Mouse (Mus musculus) layer of hippocampus, adult 11-12 months (tissue): ENCODE results near the gene Hist1h2aa.
A peak's percentile ranks its signal among the peaks of the same experiment; 100 is the strongest.

Experiments used
- DNase-seq: peaks from one replicate; pipeline ENCODE4 v3.0.0; 2022; ENCODE audit warnings: low spot score

The Hist1h2aa gene

DNA sequence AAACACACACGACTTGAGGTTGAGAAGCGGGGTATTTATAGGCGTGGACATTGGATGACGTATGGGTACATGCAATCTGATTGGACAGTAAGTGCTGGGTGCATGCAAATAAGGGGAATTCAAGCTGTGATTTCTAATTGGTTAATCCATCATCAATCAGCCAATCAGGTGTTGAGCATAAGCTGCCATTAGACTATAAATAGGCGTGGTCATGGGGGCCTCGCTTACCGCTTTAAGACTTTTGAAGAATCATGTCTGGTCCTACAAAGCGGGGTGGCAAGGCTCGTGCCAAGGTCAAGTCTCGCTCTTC, at the start of gene Hist1h2aa:
TSS of gene Hist1h2aa (plus strand) at position 252 of the 310 bp plus-strand sequence.
- no peak for DNase-seq

DNA sequence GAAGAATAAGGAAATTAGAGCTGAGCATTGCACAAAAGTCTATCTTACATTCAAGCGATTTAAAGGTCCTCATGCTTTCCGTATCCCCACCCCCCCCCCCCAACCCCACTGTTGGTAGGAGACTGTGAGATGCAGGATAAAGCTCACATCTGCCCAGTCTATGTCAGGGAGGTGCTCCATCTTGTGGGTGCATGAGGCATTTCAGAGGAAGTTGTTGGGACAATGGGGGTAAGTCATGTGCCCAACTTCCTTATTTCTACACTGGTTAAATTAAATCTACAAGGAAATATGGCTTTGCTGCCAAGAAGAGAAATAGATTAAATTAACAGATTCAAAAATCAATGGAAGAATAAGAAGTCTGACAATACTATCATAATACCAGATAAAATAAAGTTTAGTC, 48.7 kb upstream of the Hist1h2aa start:
- no peak for DNase-seq

DNA sequence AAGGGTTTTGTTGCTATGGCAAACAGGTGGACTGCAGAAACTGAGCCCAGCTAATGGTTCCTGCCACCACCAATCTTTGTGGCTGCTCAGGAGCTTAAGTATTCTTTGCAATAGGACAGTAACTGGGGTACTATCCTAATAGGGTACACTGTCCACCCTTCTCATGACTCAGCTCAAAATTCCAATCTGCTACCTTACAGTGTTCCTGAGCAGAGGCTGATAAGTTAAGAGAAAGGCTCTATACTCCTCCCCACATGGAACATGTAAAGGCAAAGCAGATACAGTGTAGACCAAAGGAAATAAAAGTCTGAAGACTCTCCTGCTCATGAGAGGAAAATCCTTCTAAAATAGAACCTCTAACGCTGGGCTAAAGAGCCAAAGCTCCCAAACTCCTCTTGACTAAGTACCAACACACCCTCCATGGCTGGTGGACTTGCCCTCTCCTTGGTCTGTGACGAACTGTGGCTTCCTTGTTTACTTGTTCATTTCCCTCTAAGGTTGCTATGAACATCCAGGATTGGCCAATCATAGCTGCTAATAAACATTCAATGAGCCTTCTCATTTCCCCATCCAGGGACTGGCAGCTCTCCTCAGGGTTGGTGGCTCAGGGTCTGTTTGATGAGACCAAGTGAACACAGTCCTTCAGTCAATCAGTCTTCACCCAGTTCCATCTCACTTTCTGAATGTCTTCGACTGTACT, 47.1 kb upstream of the Hist1h2aa start:
- DNase-seq: no peak

DNA sequence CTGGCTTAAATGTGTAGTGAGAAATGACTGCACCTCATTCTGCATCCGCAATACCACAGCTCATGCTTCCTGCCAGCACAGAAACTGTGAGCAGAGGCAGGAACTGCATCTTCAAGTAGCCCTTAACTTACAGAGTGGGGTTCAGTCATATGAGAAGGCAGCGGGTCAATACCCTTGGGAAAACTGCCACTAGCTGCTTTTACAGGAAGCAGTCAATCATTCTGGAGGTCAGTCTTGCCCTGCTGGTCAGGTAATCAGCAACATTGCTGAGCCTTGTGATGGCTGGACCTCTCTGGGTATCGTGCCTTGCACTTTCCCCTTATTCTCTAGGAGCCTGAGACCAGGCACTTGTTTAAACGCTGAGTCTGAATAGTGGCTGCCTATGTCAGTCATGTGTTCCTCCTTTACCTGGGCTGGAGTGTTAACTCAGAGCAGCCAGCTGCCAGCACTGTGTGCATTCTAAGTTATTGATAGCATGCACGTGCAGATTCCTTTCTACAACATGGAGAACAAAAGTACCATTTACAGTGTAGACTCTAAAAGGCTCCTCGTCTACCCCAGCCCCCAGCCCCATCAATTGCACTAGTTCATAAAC, 45.2 kb upstream of the Hist1h2aa start:
- no peak for DNase-seq

DNA sequence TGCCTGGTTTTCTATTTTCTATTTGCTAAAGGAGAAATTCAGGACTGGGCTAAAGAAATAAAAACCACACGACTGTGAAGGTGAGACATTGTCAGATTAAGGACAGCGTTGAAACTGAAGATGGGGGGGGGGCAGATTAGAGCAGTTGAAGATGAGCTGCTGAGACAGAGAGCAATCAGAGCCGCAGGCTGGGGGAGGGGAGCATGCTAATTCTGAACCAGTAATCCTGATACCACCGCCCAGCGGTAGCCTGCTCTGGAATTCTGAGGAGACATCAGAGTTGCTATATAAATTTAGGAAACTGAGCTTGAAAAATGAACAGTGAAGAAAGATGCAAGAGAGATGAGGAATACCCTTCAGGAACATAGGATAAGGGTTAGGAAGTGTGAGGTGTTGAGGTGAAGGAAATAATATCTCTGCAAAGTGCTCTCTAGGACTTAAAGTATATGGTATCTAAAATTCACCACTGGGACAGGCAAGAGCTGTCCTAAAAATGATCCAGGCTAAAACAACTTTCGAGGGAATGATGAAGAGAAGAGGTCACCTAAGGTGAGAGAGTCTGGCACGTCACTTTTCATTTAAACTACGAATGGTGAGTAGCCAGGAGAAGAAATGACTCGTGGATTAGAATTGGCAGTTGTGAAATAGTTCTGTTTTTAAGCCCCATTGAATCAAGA, 41.5 kb upstream of the Hist1h2aa start:
- no peak for DNase-seq

DNA sequence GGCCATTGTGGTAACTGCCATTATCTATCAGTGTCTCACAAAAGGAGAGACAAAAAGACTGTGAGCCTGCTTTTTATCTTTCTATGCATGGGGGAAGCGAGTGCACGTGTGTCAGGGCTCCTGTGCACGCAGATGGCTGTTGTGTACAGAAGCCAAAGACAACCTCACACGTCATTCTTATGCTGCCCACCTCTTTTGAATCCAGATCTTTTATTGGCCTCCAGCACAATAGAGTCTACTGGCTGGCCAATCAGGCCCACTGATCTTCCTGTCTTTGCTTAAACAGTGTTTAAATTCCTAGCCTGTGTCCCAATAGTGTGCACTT, 41.0 kb upstream of the Hist1h2aa start:
- no peak for DNase-seq

DNA sequence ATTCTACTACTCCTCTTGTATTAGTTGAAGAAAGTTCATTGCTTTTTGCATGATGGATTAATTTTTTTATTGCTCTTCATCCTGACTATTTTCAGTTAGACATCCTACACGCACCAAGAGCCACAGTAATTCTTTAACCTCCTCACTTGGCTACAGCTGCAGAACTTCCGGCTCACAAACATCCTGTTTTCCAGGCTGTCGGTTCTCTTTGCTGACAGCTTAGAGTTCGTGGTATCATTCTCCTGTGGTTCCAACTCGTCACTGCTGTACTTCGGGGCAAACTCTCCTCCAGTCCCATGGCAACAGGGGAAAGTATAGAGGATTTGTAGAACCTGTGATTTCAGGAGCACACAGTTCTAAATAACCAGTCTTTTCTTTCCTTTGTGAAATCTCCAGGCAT, 36.0 kb upstream of the Hist1h2aa start:
- no peak for DNase-seq

DNA sequence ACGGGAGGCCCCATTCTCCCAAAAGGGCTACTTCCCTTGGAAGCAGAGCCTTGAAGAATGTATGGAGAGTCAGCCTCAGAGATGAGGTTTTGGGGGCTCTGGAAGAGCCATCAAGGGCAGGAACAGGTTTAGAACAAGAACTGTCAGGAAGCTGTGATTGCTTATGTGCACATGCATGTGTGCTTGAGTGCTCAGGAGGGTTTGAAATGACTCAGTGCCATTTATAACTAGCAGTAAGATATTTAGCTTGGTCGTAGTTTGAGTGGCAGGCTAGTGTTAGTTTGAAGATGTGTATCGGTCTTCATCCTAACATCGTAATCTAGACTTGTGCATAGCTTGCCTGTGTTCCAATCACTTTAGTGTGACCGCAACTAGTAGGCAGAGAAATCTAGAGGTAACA, 27.4 kb upstream of the Hist1h2aa start:
- DNase-seq: no peak

DNA sequence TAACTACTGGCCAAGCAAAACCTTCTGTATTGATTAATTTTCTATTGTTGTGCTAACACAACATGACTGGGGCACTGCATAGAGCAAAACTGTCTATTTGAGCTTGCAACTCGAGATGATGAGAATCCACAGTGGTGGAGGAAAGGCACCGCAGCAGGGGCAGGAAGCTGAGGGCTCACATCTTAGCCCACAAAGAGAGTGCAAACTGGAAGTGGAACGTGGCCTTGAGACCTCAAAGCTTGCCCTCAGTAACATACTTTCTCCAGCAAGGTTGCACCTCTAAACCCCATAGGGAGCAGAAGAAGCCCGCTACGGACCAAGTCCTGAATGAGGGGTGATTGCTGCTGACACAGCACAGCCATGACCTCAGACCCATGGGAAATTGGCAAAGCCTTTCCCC, 24.1 kb upstream of the Hist1h2aa start:
- DNase-seq: no peak

DNA sequence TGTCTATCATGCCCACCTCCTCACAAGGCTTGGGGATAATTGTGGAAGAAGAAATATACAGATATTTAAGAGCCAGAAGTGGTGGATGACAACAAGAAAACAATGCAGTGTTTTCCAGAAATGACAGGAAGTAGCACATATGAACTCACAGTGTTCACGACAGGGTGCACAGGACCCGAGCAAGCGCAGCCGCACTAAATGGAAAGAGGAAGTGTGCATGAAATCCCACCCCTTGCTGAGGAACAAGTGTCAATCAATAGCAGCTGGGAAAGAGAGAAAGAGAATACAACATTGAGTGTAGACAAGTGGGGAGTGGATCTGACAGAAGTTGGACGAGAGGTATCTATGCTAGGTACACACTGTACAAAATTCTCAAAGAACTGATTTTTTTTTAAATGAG, 22.9 kb upstream of the Hist1h2aa start:
- no peak for DNase-seq

DNA sequence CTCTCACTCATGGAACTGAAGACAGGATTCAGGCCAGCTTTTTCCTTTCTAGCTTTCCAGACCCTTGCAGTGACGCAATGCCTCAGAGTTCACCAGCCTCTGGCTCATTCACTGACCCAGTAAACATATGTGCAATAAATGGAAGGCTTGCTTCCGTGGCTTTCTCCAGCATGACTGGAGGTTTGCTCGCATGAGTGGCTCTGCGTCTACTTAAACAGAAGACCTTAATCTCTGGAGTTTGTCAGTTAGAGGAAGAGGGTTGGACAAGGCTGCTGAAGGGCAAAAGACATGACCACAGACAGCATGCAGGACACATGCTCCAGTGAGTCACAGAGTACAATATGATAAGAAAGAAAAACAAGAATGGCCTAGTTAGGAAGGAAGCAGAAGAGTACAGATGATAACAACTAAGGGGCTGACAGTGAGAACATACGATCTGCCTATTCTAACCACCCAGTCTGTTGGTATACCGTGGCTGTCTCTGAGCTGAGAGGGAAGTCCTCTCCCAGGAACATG, 20.4 kb upstream of the Hist1h2aa start:
- no peak for DNase-seq

DNA sequence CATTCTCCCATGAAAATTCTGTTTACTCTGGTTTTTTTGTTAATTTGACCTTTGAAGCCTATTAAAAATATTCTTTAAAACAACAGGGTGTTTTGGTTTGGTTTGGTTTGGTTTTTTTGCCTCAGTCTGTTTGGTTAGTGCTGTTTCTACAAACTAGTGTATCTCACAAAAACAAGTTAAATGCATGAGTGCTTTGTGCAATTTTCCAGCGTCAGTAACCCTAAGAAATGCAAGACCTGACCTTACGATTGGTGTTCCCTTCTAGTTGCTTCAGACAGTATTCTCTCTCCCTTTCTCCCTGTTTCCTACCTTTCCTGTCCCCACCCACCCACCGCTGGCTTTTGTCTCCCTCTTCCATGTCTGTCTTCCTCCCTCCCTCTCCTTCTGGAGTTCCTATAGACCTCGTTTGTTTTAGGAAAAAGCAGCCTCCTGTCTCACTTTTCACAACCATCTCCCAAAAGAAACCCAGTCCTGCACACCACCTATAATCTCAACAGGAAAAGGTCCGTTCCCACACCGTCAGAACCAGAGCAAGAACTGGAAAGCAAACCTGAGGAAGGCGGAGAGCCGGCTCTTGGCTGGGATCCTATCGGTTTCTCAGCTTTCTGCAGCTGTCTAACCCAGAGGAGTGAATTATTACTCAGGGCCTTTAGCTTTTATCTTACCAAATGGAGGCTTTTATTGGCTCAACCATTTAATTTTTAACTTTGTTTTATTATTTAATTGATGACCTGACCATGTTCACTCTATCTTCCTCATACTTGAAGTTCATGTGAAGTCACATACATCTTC, 19.7 kb upstream of the Hist1h2aa start, which contains the start of gene Slc17a4:
TSS of gene Slc17a4 (minus strand) at position 634 of the 792 bp plus-strand sequence.
- no peak for DNase-seq

DNA sequence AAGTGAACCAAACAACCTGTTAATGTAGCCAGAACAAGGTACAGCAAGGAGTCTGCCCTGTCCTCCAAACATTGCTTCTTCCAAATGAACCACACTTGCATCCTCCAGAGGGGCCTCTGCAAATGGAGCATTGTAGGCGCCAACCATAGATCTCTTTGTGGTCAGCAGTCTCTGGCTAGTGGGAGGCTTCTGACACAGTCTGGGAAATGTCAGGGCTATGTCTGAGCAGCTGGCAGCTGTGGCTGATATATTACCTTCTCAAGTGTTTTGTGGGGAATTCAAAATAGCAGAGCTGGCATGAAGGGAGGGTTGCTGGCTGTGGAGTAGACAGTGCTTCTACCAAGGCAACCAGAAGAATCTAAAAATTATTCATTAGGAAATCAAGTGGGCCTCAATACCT, 18.1 kb upstream of the Hist1h2aa start:
- no peak for DNase-seq

DNA sequence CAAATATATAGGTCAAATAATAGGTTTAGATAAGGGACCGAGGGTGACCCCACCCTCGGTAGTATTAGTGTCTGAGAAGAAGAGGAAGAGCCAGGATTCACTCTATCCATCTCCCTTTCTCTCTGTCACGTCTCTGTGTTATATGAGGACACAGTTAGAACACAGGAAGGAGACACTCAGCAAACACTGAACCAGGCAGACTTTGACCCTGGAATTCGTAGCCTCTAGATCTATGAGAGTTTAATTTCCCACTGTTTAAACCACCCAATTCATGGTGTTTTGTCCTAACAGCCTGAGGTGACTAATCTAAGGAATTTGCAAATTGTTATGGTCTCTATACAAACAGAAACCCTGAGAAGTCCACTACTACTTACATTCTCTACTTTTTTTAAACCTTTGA, 16.6 kb upstream of the Hist1h2aa start:
- no peak for DNase-seq

DNA sequence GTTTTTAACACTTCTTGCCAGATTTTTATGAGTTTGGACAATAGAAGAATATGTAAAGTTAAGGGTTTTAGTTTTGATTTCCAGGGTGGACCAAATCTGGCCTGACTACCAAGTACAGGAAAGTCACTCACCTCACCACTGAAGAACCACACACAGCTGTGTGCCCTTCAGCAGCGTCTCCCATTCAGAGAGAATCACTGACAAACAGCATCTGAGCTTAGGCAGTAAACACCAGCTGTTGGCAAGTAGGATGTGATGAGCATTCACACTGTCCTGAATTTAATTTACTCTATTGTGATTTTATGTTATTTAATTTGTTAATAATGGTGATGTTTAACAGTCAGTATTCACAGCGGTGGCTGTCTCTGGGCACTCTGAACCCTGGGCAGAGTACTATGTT, 8.5 kb upstream of the Hist1h2aa start:
- DNase-seq: no peak

DNA sequence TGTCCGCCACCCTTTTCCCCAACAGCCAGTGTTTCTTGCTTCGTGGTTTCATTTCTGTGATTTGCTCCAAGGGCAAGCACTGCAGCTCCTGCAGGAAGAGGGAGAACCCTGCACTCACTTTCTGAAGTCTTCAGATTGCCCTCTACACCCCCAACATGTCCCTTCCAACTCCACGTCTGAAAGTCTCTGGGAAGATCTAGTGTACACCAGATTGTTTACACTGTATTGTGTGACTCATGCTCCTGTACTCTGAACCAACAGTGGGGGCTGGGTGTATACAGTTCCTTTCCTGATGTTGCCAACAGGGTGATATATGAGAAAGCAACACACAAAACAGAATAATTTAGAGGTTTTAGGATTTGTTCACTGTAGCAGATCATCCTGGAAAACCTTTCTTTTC, 5.6 kb upstream of the Hist1h2aa start:
- DNase-seq: no peak

DNA sequence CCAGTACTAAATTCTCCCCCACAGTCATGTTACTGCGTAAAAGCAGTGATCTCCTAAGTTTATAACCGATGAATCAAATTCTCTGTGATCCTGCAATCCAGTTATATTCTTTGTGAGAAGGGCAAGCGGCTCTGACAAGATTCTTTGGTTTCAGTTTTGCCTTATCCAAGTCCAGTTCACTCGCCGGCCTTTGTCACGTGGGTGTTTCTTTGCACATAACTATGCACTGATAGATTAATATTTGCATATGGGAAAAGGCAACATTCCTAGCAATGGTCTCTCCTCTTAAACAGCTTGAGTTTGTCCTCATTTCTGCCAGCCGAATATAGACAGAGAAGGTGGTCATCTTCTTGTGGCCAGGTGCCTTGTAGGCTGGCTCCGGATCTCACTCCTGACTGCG, 3.8 kb upstream of the Hist1h2aa start:
- no peak for DNase-seq

DNA sequence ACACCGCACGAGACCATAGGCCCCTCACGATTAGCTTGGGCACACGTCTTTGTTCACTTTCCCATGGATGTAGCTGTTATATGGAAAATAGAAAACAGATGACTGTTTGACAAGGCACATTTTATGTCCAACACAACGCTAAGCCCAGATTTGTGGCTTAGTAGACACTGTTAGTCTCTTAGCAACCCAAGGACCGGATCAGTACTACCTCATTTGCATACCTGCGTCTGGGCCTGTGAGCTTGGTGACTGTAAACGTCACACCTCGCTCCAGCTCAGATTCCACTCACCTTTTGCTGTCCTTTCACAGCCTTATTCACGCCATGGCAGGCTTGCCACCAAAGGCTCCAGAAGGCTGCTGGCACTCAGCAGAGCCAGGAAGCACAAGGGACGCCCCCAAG, 3.4 kb upstream of the Hist1h2aa start:
- DNase-seq: no peak

DNA sequence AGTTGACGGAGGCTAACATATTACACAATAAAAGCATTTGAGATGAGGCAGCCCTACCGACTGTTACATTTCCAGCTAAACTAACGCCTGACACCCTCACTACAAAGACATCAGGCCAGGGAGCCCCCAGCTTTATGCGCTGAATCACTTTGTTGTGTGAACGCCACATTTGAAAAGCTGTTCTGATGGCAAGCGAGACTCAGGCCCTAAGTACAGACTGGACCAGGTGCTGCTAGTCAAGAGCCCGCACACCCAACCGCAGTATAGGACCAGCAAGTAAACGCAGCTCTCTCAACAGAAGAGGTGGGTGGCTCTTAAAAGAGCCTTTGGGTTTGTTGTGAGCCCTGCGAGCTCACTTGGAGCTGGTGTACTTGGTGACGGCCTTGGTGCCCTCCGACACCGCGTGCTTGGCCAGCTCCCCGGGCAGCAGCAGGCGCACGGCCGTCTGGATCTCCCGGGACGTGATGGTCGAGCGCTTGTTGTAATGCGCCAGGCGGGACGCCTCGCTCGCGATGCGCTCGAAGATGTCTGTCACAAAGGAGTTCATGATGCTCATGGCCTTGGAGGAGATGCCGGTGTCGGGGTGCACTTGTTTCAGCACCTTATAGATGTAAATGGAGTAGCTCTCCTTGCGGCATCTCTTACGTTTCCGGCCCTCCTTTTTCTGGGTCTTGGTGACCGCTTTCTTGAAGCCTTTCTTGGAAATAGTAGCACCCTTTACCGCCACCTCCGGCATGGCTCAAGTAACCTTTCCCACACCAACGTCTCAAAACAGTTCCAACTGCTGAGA, 646 bp upstream of the Hist1h2aa start, which contains the start of gene Hist1h2ba:
TSS of gene Hist1h2ba (minus strand) at position 736 of the 790 bp plus-strand sequence.
- no peak for DNase-seq

DNA sequence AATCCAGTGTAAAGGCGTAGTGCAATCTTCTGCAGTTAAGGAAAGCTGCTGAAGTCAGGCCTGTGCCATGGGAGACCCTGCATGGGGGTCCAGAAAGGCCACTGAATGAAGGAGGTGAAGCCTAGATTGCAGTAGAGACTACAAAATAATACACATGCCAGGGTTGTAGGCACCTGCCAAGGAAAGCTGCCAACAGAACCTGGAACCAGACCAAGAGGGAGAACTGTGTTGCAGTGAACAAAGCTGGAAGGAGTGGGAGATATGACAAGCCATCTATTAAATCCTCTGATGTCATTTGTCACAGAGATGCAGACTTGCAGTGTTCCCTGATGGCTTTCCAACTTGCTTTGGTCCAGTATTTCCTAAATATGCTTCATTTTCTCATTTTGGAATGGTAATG, 4.4 kb downstream of the Hist1h2aa start:
- DNase-seq: peak; percentile 18

DNA sequence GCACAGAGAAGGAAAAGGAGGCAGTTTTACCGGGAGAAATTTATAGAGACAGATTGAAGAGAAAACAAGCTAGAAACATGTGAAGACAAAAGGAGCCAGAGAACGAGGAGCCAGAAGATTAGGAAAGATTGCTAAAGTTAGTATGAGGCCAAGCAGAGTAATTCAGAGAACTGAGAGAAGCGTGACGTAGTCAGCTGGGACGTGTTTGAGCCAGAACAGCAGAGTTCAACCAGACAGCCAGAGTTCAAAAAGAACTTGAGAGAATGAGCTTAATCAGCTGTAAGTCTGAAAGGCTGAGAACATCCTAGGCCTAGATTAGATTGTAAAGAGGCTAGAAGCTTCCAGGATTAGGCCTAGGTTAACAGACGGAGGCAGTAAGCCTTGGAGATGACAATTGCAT, 6.0 kb downstream of the Hist1h2aa start:
- DNase-seq: no peak

DNA sequence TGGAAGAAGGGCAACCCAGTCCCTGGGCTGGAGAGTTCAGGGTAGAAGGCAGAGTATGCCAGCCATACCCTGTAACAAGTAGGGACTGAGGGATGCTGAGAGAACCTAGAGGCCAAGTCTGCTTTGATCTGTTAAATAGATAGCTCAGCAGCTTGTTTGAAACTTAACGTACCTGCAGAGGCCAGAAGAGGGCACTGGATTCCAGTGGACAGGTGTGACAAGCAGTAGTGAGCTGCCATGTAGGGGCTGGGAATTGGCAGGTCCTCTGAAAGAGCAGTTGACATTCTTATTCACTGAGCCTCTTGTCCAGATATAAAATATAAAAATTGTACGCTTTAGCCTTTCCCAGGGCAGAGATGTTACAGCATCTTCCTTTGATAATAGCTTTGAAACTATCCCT, 8.6 kb downstream of the Hist1h2aa start:
- no peak for DNase-seq
